ENCODE assay signal across 9 mouse cellular contexts in the genomic region with DNA sequence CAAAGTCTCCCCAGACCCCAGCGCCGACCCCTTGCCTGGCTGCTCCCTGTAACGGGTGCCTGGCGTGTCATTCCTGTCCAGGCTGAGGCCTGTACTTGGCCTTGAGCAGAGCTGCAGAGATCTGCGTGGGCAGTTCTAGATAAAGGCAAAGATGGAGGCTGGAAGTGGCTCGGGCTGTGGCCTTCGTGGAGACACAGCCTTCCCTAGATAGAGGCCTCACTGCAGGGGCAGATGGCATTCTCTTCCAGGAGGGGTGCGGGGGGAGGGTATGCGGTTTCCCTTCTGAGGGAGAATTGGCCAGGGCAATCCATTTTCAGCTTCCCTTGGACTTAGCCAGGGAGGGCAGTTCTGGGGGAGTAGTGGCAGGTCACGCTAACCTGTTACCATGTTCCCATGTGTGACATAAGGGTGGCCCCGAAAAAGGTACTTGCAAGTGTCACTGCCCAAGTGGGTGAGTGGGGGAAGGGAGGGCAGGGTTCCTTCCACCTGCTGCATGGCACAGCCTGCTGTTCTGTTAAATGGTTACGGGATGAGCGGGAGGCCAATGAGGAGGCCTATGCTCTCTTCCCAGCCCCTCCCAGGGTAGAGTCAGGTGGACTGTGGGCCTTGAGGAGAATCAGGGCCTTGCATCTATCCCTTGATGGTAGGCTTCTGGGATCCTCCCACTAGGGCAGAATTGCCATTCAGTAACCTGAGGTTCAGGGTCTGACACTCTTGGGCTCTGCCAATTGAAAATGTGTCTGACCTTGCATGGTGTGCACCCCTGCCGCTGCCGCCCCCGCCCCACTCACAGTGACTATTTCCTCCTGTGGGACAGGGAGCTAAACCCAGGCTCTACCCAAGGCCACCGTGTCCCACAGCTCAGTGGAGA. TPM values are rescaled to one million over a fixed set of nuclear protein-coding genes. Genes with fewer than 3 reads are reported as not detected.
DNase-seq lines count a peak whose midpoint lies in the region; ATAC-seq and TF ChIP-seq lines count a peak whose summit lies in the region.
"Had no signal": no experiment of that assay in that cellular context is flagged by ENCODE, and none has a peak within 500 bp of the region (broad histone marks: within the 10 kb centered on the region; RNA-seq: fewer than 3 reads in every experiment).

No protein-coding gene starts in this region.

- no peak for TF ChIP-seq CTCF in G1E (IDR thresholded peaks at IDR 0.05; ENCODE audit: low read depth, low read length)

- DNase-seq in kidney, postnatal 10 days, result no peak
- peak; percentile 27 for DNase-seq in 416B (ENCODE audit: low read depth)
- peak; percentile 34 for DNase-seq in G1E (ENCODE audit: low spot score)
- no peak for DNase-seq in liver, embryonic 13.5 days
- DNase-seq in thymus, postnatal 0 days (ENCODE audit: low spot score), result no peak
- DNase-seq: thymus, postnatal 4 days had no signal

- ATAC-seq in kidney, embryonic 15.5 days (replicated peaks; ENCODE audit: low FRiP score), result no peak
- no peak for ATAC-seq in G1E (ENCODE audit: extremely low read depth, insufficient number of reproducible peaks, low FRiP score, poor library complexity, severe bottlenecking)
- ATAC-seq in liver, embryonic 13.5 days (ENCODE audit: low read depth), result no peak
- ATAC-seq in megakaryocyte-erythroid progenitor cell, adult 5-6 weeks (replicated peaks; ENCODE audit: low FRiP score, low TSS enrichment, poor library complexity, severe bottlenecking), result no peak

- peak overlapping the region; percentile 92 for H3K27ac ChIP-seq in kidney, embryonic 15.5 days
- peak overlapping the region; percentile 40; the same call in 1 of the 2 replicates for H3K27ac ChIP-seq in liver, embryonic 13.5 days
- H3K27ac ChIP-seq: liver, embryonic 15.5 days had no signal

- H3K9ac ChIP-seq in kidney, embryonic 15.5 days, result no peak overlapping the region; the same call in 1 of the 2 replicates
- H3K9ac ChIP-seq in liver, embryonic 13.5 days, result no peak overlapping the region
- H3K9ac ChIP-seq: liver, embryonic 15.5 days had no signal

- H3K27me3 ChIP-seq in kidney, embryonic 15.5 days, result no peaks in the 10 kb centered on the region
- peaks cover 33% of the 10 kb centered on the region for H3K27me3 ChIP-seq in G1E (ENCODE audit: insufficient read depth, low read length)
- H3K27me3 ChIP-seq in liver, embryonic 13.5 days, result peaks cover 4% of the 10 kb centered on the region; the same call in 1 of the 2 replicates
- H3K27me3 ChIP-seq: liver, embryonic 15.5 days had no signal

- 66% methylated on average over 17 of the region's 17 CpGs for WGBS in kidney, embryonic 15.5 days
- WGBS in liver, embryonic 13.5 days (ENCODE audit: insufficient replicate concordance), result 52% methylated on average over 17 of the region's 17 CpGs

- H3K36me3 ChIP-seq in kidney, embryonic 15.5 days, result no peaks in the 10 kb centered on the region
- peaks cover 25% of the 10 kb centered on the region for H3K36me3 ChIP-seq in G1E (replicated peaks)
- H3K36me3 ChIP-seq in liver, embryonic 13.5 days, result no peaks in the 10 kb centered on the region
- H3K36me3 ChIP-seq: liver, embryonic 15.5 days had no signal

- no peaks in the 10 kb centered on the region for H3K9me3 ChIP-seq in kidney, embryonic 15.5 days (replicated peaks)
- H3K9me3 ChIP-seq in G1E (replicated peaks), result no peaks in the 10 kb centered on the region
- H3K9me3 ChIP-seq in liver, embryonic 13.5 days (replicated peaks), result no peaks in the 10 kb centered on the region
- H3K9me3 ChIP-seq: liver, embryonic 15.5 days had no signal

- no peak overlapping the region for H3K4me3 ChIP-seq in kidney, embryonic 15.5 days (replicated peaks)
- peak overlapping the region; percentile 62; the same call in 1 of the 2 replicates for H3K4me3 ChIP-seq in G1E (ENCODE audit: low read depth, low read length)
- H3K4me3 ChIP-seq in liver, embryonic 13.5 days (replicated peaks), result no peak overlapping the region
- H3K4me3 ChIP-seq: liver, embryonic 15.5 days had no signal

- no peak overlapping the region for H3K4me2 ChIP-seq in kidney, embryonic 15.5 days
- peak overlapping the region; percentile 40 for H3K4me2 ChIP-seq in liver, embryonic 13.5 days

- H3K4me1 ChIP-seq in kidney, embryonic 15.5 days, result peaks cover 100% of the 10 kb centered on the region
- H3K4me1 ChIP-seq in G1E (ENCODE audit: insufficient read depth, low read depth, low read length), result peaks cover 61% of the 10 kb centered on the region
- peaks cover 75% of the 10 kb centered on the region for H3K4me1 ChIP-seq in liver, embryonic 13.5 days (replicated peaks)

RNA-seq across cellular contexts. Expression of a gene that starts 22.5 kb away (rescaled TPM):
- 4.4 and 4.7 TPM in 2 replicates for polyA plus RNA-seq in kidney, embryonic 15.5 days (2015; fragmentation: Nextera tagmentation; extraction: Ambion mirVana)
- total RNA-seq in G1E (2014; fragmentation: Nextera tagmentation) (3.2 and 3.8 TPM in 2 replicates), G1E (2017) (0.12 and 0.71 TPM in 2 replicates)
- 6.9 and 7.3 TPM in 2 replicates for polyA plus RNA-seq in G1E (2012)
- polyA plus RNA-seq in liver, embryonic 13.5 days (2015; fragmentation: Nextera tagmentation; extraction: Ambion mirVana), result 0.58 and 0.61 TPM in 2 replicates
- 1.6 and 2.3 TPM in 2 replicates for polyA plus RNA-seq in thymus, postnatal 0 days (2015; fragmentation: Nextera tagmentation; extraction: Ambion mirVana)
- total RNA-seq in megakaryocyte-erythroid progenitor cell, adult 5-6 weeks (2014; fragmentation: Nextera tagmentation), result 1.2 TPM in 1 of 2 replicates, not detected in the other
- 0.08 TPM in 1 of 2 replicates, not detected in the other for total RNA-seq in megakaryocyte-erythroid progenitor cell, adult 5-6 weeks (2017)

Comparison
In these comparisons a context has a peak if more than half of its experiments do, and no peak if none do; other contexts are left out.
1. DNase-seq: peak in 416B (single experiment) and G1E (single experiment); none in kidney, postnatal 10 days (single experiment), liver, embryonic 13.5 days (single experiment) and thymus, postnatal 0 days (single experiment).